Mouse (Mus musculus) liver, postnatal 0 days (tissue): ENCODE measurements at regions not wholly inside any gene's neighbourhood (a gene's known extent, or its start where the extent isn't known, plus 50 kb on each side); places are given as distances from the start of the nearest gene placed in this dataset.

ENCODE experiments used
- CTCF ChIP-seq: sonication (generic); IDR thresholded peaks from 2 replicates; pipeline ENCODE4 v1.5.1; 2016; ENCODE audit warnings: antibody characterized with exemption, low read depth
- EP300 ChIP-seq: IDR thresholded peaks from 2 replicates; pipeline ENCODE4 v1.6.1; 2016; ENCODE audit warnings: antibody characterized with exemption, low read depth, mild to moderate bottlenecking

DNA sequence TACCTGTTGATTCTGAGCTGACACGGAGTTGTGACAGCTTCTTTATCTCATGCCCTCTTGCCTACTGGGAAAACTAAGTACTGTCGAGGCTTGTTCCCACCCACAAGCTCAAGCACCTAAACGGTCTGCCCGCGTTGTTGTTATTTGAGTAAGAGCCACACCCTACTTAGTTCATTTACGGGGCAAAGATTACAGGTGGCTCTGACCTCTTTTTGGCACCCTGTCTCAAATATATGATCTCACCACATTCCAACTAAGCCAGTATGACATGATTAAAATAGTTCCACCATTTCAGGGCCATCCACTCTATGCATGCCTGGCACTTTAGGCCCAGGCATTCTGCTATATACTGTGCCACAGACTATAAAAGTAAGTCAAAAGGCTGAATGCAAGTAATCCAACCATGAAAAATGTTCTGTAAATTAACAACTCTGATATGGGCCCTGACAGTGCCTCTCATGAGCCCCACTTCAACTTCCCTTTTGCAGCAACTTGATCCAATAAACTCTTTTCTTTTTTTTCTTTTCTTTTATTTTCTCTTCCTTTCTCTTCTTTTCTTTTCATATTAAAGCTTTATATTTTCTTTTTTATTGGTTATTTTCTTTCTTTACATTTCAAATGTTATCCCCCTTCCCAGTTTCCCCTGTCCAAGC lies 50.3 kb upstream of the Pcdh19 start:
- no peak for TF ChIP-seq EP300
- no peak for TF ChIP-seq CTCF
